Mouse (Mus musculus): ENCODE measurements around the gene Ccdc182. TPM values are rescaled to one million over a fixed set of nuclear protein-coding genes. Genes with fewer than 3 reads are reported as not detected.
A peak's percentile ranks its signal among the peaks of the same experiment; 100 is the strongest.

The Ccdc182 gene
- polyA plus RNA-seq, 1 experiment from 2014 or later = 0.32 TPM

DNA sequence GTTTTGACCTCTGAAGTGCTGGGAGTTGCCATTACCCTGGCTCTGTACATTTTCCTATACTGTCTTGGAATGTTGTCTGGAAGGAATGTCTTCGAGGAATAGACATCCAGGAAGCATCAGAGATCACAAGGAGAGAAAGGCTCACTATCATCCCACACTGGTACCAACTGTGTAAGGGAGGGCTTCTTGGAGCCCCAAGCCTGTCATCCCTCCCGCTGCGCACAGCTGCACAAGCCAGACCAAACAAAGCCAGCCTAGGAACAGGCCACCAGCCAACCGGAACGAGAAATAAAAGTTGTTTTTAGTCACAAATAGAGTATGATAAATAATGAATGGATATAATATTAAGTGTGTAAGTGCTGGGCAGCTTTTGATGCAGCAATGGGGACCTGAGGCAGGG lies 29.0 kb upstream of the Ccdc182 start:
- no peak for ATAC-seq
- WGBS = 74% methylated on average over 5 of the region's 5 CpGs
- H3K9ac ChIP-seq = no peak overlapping the region

DNA sequence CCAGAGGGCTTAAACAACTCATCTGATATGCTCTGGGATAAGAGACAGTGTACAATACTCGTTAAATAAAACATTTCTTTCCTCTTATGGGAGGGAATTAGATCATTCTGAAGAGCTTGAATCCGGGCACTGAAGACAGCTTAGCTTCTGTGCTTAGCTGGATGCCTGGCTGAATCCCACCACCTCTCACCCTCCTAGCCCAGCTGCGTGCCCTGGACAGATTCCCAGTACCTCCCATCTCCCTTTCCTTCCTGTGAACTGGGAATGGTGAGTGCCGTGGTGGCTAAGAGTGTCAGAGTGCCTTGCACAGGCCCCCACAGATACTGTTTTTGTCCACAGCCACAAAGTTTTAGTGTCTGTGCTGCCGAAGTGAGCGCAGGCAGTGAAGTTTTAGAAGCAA lies 27.5 kb upstream of the Ccdc182 start:
- no peak overlapping the region for H3K4me2 ChIP-seq
- no peaks in the 10 kb centered on the region for H3K9me3 ChIP-seq (replicated peaks)
- no peaks in the 10 kb centered on the region for H3K36me3 ChIP-seq (ENCODE audit: poor library complexity, severe bottlenecking)
- no peak for ATAC-seq
- H3K27ac ChIP-seq = no peak overlapping the region
- peaks cover 19% of the 10 kb centered on the region for H3K4me1 ChIP-seq
- peaks cover 5% of the 10 kb centered on the region; the same call in 1 of the 2 replicates for H3K27me3 ChIP-seq
- WGBS = 64% methylated on average over 6 of the region's 6 CpGs
- no peak overlapping the region for H3K4me3 ChIP-seq
- H3K9ac ChIP-seq = no peak overlapping the region

More for the DNA sequence above, 29.0 kb upstream of the Ccdc182 start:
- no peak overlapping the region for H3K27ac ChIP-seq
- H3K36me3 ChIP-seq (ENCODE audit: poor library complexity, severe bottlenecking) = no peaks in the 10 kb centered on the region; the same call in 1 of the 2 replicates
- peaks cover 5% of the 10 kb centered on the region; the same call in 1 of the 2 replicates for H3K27me3 ChIP-seq
- no peak overlapping the region for H3K4me3 ChIP-seq
- H3K4me1 ChIP-seq = peaks cover 19% of the 10 kb centered on the region
- no peak overlapping the region for H3K4me2 ChIP-seq
- no peaks in the 10 kb centered on the region for H3K9me3 ChIP-seq (replicated peaks)

DNA sequence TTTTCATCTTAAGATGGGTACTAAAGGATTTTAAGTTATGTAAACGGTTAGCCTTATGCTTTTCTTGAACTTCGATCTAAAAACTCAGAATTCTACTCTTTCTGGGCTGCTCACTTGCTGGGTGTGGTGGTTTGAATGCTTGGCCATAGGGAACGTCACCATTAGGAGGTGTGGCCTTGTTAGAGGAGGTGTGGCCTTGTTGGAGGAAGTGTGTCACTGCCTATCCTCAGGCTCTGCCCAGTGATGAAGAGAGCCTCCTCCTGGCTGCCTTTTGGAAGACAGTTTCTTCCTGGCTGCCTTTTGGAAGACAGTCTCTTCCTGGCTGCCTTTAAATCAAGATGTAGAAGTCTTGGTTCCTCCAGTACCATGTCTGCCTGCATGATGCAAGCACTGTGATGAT lies 22.0 kb upstream of the Ccdc182 start:
- no peaks in the 10 kb centered on the region for H3K9me3 ChIP-seq (replicated peaks)

DNA sequence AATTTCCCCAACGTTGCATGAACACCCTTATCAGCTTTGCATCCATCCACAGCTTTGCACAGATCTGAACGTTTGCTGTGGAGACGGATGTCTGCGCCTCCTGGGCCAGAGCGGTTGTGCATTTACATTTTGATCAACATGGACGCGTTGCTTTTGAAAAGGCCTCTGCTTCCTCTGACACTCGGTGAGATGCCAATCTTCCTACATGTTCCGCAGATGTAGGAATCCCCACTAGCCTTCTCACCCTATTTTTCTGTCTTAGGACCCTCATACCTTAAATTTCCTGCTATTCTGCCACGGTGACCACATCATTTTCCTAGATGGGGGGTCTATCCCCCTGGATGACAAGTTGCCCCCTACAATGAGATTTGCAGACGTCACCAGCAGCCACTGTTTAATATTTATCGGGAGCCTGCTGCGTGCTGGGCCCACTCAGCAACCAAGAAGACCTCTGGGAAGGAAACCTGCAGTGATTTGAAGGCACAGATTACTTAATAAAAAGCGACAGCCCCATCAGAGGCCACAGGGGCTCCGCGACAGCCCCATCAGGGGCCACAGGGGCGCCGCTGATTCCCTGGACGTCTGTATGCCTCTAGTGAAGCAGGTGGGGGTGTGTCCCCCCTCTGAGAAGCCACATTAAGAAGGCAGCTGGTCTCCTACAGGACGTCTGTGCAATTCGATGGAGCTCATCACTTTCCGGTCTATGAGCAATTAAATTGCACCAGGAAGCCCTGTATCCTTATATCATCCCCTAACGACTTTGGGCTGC lies 19.6 kb upstream of the Ccdc182 start:
- Histone ChIP-seq H3K9me3 (replicated peaks) (no peaks in the 10 kb centered on the region), H3K4me3 (peak overlapping the region; percentile 9; the same call in 1 of the 2 replicates), H3K4me1 (peaks cover 53% of the 10 kb centered on the region), H3K9ac (peak overlapping the region; percentile 45; the same call in 1 of the 2 replicates), H3K36me3 (ENCODE audit: poor library complexity, severe bottlenecking) (no peaks in the 10 kb centered on the region), H3K4me2 (peak overlapping the region; percentile 47), H3K27me3 (no peaks in the 10 kb centered on the region), H3K27ac (peak overlapping the region; percentile 85)
- ATAC-seq = peak; percentile 12; the same call in 1 of the 2 replicates
- 28% methylated on average over 23 of the region's 23 CpGs for WGBS

More for the DNA sequence above, 22.0 kb upstream of the Ccdc182 start:
- 67% methylated on average over 3 of the region's 3 CpGs for WGBS
- no peak overlapping the region for H3K27ac ChIP-seq
- no peak overlapping the region for H3K4me2 ChIP-seq
- ATAC-seq = no peak
- no peaks in the 10 kb centered on the region for H3K36me3 ChIP-seq (ENCODE audit: poor library complexity, severe bottlenecking)
- no peak overlapping the region for H3K4me3 ChIP-seq
- 0 out of 2 replicates have a peak, but pooled peaks cover 3% of the 10 kb centered on the region for H3K27me3 ChIP-seq
- peaks cover 51% of the 10 kb centered on the region for H3K4me1 ChIP-seq
- no peak overlapping the region for H3K9ac ChIP-seq

DNA sequence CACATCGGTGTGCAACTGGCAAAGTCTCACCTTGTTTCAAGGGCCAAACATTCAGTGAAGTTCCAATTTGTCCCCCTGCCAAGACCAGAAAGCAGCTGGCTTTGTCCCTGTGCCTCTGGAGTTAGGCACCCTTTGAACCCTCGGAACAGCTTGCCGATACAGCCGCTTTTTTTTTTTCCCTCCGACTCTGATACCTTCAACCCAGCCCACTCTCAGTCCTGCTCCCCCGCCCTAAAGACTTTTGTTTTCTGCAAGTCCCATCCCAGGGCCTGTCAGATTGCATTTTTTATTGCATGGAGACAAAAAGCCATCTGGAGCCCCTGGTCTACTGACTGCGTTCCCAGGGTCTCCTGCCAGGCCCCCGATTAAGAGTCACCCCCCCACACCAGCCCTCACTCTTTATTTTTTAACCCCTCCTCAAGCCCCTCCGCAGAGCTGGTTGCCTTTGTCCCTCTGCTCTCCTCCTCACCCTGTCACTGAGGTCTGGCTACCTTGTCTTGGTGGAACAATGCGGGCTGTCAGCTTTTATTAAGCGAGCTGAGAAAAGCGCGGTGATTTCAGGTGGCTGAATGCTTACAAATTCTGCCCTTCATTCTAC lies 18.9 kb upstream of the Ccdc182 start:
- H3K27me3 ChIP-seq = no peaks in the 10 kb centered on the region
- no peaks in the 10 kb centered on the region for H3K36me3 ChIP-seq (ENCODE audit: poor library complexity, severe bottlenecking)
- peak overlapping the region; percentile 47 for H3K4me2 ChIP-seq
- peak overlapping the region; percentile 85 for H3K27ac ChIP-seq
- no peaks in the 10 kb centered on the region for H3K9me3 ChIP-seq (replicated peaks)
- peak overlapping the region; percentile 45; the same call in 1 of the 2 replicates for H3K9ac ChIP-seq
- 6% methylated on average over 13 of the region's 13 CpGs for WGBS
- ATAC-seq = peak; percentile 53
- H3K4me1 ChIP-seq = peaks cover 54% of the 10 kb centered on the region
- H3K4me3 ChIP-seq = 0 out of 2 replicates have a peak overlapping the region, but pooled peaks have one; percentile 9

DNA sequence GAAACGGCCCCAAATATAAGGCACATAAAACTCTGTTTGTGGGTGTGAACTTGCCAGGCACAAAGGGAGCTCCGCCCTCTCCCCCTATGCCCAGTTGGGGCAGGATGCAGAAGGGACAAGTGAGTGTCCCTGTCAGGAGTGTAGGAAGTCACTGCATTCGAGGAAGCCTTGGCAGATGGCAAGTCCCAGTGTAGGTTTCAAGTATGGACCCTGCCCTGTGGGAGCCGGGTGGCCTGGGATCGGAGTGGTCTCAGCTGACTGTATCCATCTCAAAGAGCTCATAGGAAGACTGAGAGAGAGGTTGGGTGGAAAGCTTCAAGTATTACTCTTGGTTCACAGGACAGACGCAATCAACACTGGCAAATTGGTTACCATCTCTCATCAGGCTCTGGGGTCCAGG lies 17.9 kb upstream of the Ccdc182 start:
- H3K9me3 ChIP-seq (replicated peaks) = no peaks in the 10 kb centered on the region
- H3K36me3 ChIP-seq (ENCODE audit: poor library complexity, severe bottlenecking) = no peaks in the 10 kb centered on the region
- no peak overlapping the region for H3K4me3 ChIP-seq
- WGBS = 53% methylated on average over 6 of the region's 6 CpGs
- H3K9ac ChIP-seq = no peak overlapping the region
- no peaks in the 10 kb centered on the region for H3K27me3 ChIP-seq
- H3K4me1 ChIP-seq = peaks cover 63% of the 10 kb centered on the region
- ATAC-seq = peak; percentile 22; the same call in 1 of the 2 replicates
- peak overlapping the region; percentile 85 for H3K27ac ChIP-seq
- H3K4me2 ChIP-seq = no peak overlapping the region

DNA sequence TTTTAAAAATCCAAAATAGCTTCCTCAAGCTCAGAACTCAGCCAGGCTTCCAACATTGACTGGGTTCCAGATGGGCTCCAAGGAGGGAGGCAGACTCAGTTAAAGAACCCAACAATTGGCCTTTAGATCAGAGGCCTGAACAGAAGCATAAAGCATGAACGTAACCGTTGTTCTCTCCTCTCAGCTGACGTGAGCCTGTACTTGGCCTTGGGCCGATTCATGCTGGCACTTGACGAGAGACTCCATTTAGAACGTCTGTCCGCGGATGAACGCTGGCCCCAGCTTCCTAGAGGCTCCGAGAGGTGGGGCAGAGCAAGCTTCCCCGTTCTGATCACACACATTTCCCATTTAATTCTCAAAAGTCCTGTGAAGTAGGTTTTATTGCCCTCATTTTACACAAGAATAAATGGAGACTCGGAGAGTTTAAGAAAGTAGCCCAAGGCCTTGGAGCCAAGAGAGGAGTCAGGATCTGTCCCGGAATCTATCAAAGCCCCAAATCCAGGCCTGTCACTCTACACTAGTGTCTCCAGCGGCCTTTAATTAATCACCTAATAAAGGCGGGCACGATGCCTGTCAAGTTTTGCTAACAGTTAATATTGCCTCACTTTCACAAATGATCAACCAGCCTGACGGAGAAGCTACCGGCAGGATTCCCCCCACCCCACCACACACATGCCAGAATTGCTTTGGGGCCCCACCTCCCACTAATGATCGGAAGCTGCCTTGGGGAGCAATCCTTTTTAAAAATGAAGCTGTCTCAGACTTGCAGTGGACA lies 17.1 kb upstream of the Ccdc182 start:
- Histone ChIP-seq H3K9ac (no peak overlapping the region; the same call in 1 of the 2 replicates), H3K27me3 (no peaks in the 10 kb centered on the region), H3K36me3 (ENCODE audit: poor library complexity, severe bottlenecking) (no peaks in the 10 kb centered on the region), H3K27ac (peak overlapping the region; percentile 85), H3K9me3 (replicated peaks) (no peaks in the 10 kb centered on the region), H3K4me2 (0 out of 2 replicates have a peak overlapping the region, but pooled peaks have one; percentile 1), H3K4me3 (no peak overlapping the region), H3K4me1 (peaks cover 68% of the 10 kb centered on the region)
- 11% methylated on average over 19 of the region's 19 CpGs for WGBS
- peak; percentile 60 for ATAC-seq

DNA sequence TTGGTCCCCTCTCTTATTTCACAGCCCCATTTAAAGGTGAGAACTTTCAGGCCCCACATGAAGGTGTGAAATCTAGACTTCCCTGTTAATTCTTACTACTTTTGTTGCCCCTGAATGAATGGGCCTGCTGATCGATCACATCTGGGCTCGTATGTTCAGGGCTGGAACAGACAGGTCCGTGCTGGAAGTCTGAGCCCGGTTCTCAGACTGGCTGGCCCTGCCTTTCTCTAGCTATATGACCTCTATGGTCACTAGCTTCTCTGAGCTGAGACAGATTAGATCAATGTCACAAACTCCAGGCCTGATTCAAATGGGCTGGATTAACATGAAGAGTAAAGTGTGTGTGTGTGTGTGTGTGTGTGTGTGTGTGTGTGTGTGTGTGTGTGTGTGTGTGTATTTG lies 14.9 kb upstream of the Ccdc182 start:
- Histone ChIP-seq H3K27ac (no peak overlapping the region), H3K4me1 (peaks cover 60% of the 10 kb centered on the region)

DNA sequence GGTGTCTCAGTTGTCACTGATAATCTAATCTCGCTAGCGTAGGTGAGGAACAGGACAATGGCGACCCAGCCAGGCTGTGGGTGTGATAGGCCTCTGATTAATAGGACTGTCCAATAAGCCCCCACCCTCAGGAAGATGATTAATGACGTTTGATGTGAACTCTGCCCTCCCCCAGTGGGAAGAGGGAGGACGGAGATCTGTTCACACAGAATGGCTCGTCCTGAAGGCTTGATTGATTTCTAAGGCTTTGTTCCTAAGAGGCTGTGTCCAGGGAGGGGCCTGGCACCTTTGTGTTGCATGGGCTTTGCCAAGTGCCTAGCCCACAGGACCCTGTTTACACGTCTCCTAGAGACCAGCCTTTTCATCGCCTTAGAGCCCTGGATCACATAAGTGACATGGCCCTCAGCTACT lies 13.4 kb upstream of the Ccdc182 start:
- Histone ChIP-seq H3K4me1 (peaks cover 46% of the 10 kb centered on the region), H3K27me3 (no peaks in the 10 kb centered on the region), H3K4me2 (no peak overlapping the region), H3K4me3 (no peak overlapping the region), H3K9ac (no peak overlapping the region), H3K9me3 (replicated peaks) (no peaks in the 10 kb centered on the region), H3K36me3 (ENCODE audit: poor library complexity, severe bottlenecking) (no peaks in the 10 kb centered on the region), H3K27ac (no peak overlapping the region)
- 28% methylated on average over 8 of the region's 8 CpGs for WGBS
- ATAC-seq = peak; percentile 32; the same call in 1 of the 2 replicates

More for the DNA sequence above, 14.9 kb upstream of the Ccdc182 start:
- 51% methylated on average over 4 of the region's 4 CpGs for whole genome bisulfite sequencing
- ATAC-seq = no peak
- Histone ChIP-seq H3K4me2 (no peak overlapping the region), H3K36me3 (ENCODE audit: poor library complexity, severe bottlenecking) (no peaks in the 10 kb centered on the region), H3K9me3 (replicated peaks) (no peaks in the 10 kb centered on the region), H3K9ac (no peak overlapping the region), H3K4me3 (no peak overlapping the region), H3K27me3 (no peaks in the 10 kb centered on the region)

DNA sequence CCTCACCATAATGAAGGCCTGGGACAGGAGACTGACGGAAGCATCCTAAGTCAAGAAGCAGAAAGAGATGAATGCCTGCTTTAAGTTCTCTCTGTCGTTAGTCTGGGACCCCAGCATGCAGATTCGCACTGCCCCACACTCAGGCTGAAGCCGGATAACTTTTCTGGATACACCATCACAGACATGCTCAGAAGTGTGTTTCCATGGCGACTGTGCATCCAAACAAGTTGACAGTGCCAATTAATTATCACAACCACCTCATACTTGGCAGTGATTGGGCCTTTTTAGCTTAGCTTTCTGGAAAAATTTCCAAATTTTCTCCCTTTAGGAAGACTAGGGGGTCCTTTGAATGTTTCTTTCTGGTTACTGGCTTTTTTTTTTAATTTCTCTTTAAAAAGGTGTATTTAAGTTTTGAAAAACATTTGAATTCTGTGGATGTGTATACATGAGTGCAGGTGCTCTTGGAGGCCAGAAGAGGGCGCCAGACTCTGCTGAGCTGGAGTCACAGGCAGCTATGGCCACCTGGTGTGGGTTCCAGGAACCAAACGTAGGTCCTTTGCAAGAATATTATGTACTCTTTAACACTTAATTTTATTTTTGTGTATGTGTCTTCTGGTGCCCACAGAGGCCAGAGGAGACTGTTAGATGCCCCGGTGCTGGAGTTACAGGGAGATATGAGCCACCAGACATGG lies 12.3 kb upstream of the Ccdc182 start:
- no peaks in the 10 kb centered on the region for H3K36me3 ChIP-seq (ENCODE audit: poor library complexity, severe bottlenecking)
- H3K4me2 ChIP-seq = no peak overlapping the region
- H3K27me3 ChIP-seq = no peaks in the 10 kb centered on the region
- no peak overlapping the region for H3K4me3 ChIP-seq
- peaks cover 34% of the 10 kb centered on the region for H3K4me1 ChIP-seq
- 67% methylated on average over 8 of the region's 8 CpGs for WGBS
- H3K9ac ChIP-seq = no peak overlapping the region
- no peak for ATAC-seq
- H3K27ac ChIP-seq = no peak overlapping the region
- no peaks in the 10 kb centered on the region for H3K9me3 ChIP-seq (replicated peaks)

DNA sequence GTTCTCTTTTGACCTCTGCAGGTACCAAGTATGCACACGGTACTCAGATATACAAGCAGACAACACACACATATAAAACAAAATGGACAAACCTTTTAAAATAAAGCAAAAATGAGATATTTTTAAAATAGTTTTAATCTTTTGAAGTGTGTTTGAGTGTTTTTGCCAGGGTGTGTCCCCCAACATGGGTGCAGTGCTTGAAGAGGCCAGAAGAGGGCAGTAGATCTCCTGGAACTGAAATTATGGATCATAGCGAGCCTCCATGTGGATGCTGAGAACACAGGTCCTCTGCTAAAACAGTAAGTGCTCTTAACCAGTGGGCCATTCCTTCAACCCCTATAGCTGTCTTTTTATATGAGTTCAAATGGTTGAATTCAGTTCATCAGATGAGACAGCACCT lies 11.3 kb upstream of the Ccdc182 start:
- Histone ChIP-seq H3K9ac (no peak overlapping the region), H3K4me1 (peaks cover 25% of the 10 kb centered on the region), H3K27ac (no peak overlapping the region), H3K4me3 (no peak overlapping the region), H3K9me3 (replicated peaks) (no peaks in the 10 kb centered on the region), H3K36me3 (ENCODE audit: poor library complexity, severe bottlenecking) (no peaks in the 10 kb centered on the region), H3K4me2 (no peak overlapping the region), H3K27me3 (no peaks in the 10 kb centered on the region)
- 97% methylated on average over 2 of the region's 2 CpGs for WGBS
- ATAC-seq = no peak

Data from forebrain, embryonic 13.5 days (tissue).